Mouse (Mus musculus) retina, adult 2 months (tissue): ENCODE data around the gene Ppp1r3e.
A peak's percentile ranks its signal among the peaks of the same experiment; 100 is the strongest.

Experiments
- DNase-seq: peaks from one replicate; pipeline ENCODE4 v3.0.0-alpha.2; 2012; ENCODE audit warnings: low read depth, low spot score

Gene Ppp1r3e

DNA sequence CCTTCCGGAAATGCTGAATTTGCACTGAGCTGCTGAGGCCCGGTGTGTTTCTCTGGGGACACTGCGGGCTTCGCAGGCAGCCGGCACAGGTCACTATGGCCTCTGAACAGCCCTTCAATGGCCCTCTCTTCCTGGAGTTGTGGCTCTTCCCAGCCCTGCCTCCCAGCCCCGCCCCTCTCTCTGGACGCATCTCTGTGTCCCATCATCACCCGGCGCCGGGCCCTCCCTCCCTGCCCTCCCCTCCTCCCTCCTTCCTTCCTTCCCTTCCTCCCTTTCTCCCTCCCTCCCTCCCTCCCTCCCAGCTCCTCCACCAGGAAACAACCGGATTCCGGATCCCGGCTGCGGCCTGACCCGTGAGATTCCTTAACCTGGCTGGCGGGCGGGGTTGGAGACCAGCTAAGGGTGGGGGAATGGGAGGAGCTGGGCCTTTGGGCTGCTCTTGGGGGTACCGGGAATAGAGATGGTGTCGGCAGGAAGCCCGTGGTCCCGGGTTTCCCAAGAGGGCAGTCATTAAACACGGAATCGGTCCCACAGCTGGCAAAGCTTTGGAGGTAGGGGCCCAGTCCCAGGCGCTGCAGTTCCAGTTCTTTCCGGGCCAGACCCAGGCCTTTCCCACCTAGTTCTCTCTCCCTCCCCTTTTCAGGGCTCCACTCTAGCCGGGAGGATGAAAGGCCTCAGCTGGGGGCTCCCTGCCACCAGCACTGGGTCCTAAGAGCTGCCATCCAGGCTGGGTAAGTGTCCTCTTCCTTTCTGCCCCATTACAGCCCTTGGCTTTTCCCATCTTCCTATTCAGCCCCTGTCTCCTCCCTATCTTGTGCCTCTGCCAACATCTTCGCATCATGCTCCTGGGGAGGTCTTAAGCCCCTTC lies 6.0 kb upstream of the Ppp1r3e start, which contains the start of the genes Bcl2l2 and Gm20521:
Gene Bcl2l2, plus strand, starts transcription at position 224 of the 868 bp plus-strand sequence.
Gene Gm20521, plus strand, starts transcription at position 288 of the 868 bp plus-strand sequence.
- peak; percentile 71 for DNase-seq

DNA sequence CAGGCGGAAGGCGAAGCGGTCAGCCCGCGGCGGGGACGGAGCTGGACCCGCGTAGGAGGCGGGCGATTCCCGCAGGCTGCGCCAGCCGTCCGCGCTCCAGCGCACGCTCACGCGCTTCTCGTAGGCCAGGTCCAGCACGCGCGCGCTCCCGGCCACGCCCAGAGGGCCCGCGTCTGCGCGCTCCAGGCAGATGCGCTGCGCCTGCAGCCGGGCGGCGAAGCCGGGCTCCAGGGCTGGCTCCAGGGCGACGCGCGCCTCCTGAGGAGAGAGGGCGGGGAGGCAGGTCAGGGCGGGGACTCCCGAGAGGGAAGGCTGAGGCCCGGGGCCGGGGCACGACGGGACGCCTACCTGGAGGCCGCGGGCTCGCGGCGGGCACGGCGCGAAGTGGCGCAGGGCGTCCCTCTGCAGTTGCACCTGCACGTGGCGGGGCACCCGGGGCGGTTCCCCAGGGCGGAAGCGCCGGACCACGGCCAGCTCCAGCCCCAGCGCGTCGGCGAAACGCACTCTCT lies 757 bp downstream of the Ppp1r3e start:
- DNase-seq: peak; percentile 82

- no peak for DNase-seq
Observed at GRCm38 (mm10) chr14:54875844-54876538, 1.4 kb downstream of the Ppp1r3e start.

GRCm38 (mm10) chr14:54874165-54874564 lies 3.2 kb downstream of the Ppp1r3e start:
- DNase-seq: no peak

DNA sequence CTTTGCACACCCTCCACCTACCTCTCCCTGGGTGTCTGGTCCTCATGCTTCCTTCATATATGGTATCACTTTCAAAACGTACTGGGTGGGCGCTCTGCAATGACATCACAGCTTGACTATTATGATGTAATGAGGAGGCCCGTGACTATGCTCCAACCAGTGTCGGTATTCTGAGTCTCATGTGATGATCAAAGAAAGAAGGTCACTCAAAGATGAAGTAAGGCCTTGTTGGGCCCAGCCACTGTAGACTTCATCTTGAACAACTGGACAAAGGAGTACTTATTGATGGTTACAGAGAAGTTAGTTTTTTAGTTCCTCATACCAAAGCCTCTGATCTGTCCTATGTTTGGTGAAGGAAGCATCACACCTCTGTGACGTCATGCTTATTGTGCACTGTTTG lies 6.5 kb downstream of the Ppp1r3e start, which contains the start of gene Homez:
Gene Homez, minus strand, starts transcription at position 101 of the 400 bp plus-strand sequence.
- DNase-seq: no peak

DNA sequence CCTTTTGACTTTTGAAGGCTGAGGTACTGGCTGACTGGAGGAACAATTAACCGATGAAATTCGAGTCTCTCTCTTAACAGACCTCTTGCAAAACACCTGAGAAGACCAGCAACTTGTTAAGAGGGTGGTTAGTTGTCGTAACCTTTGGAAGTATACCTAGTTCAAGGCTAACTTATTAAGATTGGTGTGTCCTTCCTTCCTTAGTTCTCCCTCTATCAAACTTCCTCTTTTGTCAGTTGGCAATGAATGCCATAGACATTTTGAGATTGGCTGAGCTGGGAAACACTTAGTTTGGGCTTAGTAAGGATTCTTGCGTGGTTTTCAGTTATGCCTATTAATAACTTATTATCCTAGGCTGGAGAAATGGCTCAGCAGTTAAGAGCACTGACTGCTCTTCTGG lies 9.3 kb downstream of the Ppp1r3e start:
- DNase-seq: no peak

DNA sequence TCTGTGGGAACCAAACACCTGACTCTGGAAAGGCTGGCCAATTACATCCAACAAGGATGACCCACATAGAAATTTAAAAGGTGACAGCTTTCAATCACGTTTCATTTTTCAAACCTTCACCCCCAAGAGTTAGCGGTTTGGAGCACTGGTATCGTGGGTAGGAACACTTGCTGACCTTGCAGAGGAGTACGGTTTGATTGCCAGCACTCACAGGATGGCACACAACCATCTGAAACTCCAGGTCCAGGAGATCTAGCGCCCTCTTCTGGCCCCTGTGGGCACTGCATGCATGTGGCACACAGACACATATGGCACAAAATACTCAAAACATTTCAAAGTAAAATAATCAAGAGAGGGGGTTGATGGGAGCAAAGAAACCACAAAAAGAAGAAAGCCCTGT lies 10.4 kb downstream of the Ppp1r3e start:
- no peak for DNase-seq

DNA sequence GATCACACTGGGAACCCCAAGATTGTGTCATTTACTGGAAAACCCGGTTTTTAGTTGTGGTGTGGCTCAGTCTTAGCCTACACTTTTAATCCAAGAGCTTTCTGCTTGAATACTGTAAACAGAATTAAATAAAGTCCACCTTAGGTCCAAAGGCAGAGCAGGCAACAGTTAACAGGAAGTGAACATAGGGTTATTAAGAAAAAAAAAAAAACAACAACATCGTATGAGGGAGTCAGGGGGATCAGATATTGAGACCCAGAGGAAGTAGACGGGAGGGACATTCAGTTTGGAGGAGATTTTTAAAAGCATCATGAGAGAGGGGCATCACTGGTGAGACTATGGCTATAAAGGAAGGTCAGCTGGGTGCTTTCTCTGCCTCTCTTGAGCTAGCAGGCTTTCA lies 11.1 kb downstream of the Ppp1r3e start:
- DNase-seq: no peak

DNA sequence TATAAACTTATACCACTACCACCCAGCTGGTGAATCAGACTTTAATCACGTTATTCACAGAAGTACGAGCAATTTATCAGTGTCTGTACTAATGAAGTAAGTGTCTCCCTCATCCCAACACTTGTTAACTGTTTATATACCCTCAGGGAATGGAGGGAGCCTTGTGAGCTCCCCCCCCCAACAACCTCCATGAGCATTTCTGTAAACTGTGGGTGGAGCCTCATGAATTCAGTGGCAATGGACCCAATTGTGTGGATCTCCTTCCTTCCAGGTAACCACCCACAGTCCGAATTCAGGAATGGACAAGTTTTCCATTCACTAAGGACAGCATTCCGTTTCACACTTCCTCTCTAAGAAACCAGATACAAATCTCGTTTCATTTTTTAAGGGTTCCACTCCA lies 11.7 kb downstream of the Ppp1r3e start:
- DNase-seq: no peak

- DNase-seq: no peak
Observed at GRCm38 (mm10) chr14:54864313-54865036, 12.9 kb downstream of the Ppp1r3e start.

GRCm38 (mm10) chr14:54863501-54864312 lies 13.6 kb downstream of the Ppp1r3e start:
- peak; percentile 73 for DNase-seq

- no peak for DNase-seq
Observed at GRCm38 (mm10) chr14:54860511-54860910, 16.8 kb downstream of the Ppp1r3e start.

DNA sequence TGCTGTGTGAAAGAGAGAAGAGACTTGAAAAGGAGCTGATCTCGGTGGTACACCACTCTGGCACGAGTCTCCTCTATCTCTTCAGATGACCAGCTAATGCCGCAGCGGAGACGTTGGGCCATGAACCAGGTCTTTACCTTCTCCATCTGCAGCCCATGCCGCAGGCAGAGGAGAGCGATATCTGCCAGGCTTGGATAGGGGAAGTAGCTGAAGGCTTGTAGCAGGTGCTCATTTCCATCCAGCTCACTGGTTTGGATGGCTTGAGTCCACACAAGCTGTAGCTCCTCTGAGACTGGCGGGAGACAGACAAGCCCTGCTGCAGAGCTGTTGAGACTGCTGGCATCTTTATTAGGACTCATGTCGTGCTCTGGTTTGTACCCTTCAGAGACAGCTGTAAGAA lies 19.5 kb downstream of the Ppp1r3e start:
- no peak for DNase-seq

- no peak for DNase-seq
Observed at GRCm38 (mm10) chr14:54856703-54857102, 20.6 kb downstream of the Ppp1r3e start.

DNA sequence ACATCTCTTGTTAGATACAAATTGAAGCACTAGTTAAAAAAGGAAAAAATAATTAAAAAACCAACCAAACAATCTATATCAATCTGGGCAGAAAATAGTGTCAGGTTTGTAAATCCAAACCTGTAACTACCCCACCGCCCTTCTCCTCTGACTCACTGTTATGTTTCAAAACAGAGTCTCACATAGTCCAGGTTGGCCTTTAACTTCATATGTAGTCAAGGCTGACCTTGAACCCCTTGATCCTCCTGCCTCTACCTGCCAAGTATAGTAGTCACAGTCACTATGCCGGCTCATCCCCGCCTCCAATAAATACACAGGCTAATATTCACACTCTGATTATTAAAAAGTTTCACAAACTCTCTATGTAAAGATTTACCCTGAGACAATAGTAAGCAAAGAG lies 21.6 kb downstream of the Ppp1r3e start:
- no peak for DNase-seq

DNA sequence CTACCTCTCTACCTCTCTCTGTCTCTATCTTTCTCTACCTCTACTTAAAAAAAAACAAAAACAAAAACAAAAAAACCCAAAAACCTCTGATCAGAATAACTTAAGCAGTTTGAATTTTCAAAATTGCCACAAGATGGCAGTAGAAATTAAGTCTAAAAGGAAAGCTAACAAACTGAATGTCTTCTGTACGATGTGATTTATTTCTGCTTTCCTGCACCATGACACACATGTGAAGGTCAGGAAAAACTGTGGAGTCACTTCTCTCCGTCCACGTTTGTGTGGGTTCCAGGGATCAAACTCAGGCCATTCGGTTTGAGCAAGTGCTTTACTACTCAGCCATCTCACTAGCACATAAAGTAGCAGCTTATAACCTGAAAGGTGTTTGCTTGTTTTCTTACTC lies 33.9 kb downstream of the Ppp1r3e start:
- no peak for DNase-seq

DNA sequence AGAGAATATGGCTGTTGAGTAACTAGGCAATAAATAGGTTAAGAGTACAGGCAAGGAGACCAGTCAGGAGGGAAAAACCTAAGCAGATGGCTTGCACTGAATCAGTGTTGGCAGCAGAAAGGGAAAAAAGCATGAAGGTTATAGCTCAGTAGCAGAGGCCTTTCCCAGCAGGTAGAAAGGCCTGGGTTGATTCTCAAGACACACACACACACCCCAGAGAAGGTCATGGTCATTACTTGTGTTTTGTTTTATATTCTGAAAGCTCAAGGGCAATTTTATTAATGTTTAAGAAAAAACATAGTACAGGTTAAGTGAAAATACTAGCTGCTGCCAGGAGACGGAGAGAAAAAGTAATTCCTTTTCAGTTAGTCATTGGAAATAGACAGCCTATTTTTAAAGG lies 53.6 kb downstream of the Ppp1r3e start:
- no peak for DNase-seq
